Mouse (Mus musculus) hindlimb bud, embryonic 11.5 days (tissue): Measurements from ENCODE around the gene Psors1c2.

ENCODE experiments used
- DNase-seq: peaks from one replicate; pipeline ENCODE4 v3.0.0-alpha.2; 2012; ENCODE audit warnings: low read depth, low spot score; ENCODE audit errors: extremely low spot score

Psors1c2 gene

DNA sequence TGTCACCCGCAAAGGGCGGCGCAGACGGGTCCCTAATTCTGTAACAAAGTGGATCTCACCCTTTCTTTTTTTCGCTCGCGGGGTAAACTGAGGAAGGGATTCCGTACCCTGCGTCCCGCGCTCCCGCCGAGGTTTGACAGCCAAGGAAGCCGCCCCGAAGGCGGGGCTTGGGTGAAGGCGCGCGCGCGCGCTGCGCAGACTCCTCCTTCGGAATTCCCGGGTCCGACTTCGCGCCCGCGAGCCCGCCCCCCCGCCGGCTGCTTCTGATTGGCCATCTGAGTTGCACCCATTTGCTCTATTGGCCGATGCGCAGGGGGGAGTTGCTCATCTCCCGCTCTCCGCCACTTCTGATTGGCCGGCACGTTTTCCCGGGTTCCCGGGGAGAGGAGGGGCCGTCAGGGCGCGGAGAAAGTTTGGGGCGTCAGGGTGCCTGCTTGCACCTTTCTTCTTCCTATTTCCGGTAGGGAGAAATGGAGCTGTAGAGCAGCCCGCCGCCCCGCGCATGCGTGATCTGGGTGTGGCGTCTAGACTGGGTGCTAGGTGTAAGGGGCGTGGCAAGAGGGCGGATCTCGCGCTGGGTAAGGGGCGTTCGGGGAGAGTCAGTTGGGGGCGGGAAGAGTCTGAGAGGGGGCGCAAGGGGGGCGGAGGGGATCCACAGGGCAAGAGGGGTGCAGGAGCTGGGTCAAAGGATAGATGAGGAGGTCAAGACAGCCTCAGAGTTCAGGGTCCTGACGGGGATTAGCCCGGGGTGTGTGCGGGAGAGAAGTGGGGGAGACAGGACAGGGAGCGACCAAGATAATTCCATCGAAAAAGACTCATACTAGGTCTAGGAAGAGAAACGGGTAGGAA is 16.1 kb upstream of the Psors1c2 start, which contains the start of the genes Tcf19 and Cchcr1:
TSS of gene Tcf19 (minus strand) at position 173 of the 849 bp plus-strand sequence.
TSS of gene Cchcr1 (plus strand) at position 449 of the 849 bp plus-strand sequence.
- DNase-seq = peak; percentile 85

DNA sequence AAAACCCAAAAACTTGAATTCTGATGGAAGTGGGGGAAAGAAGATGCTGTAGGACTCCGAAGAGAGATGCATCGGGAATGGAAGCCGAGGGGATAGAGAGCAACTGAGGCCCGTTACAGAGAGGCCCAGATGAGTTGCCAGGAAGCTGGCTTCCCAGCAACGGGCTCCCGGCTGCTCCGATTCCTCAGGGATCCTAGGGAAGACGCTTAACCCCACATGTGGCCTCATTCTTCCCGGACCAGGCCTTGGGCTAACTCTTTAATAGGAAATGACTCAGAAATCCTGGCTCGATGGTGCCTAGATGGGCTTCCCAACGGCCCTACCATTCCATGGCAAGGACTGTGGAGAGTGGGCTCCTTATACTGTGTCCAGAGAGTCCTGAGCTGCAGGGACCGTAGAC is 15.5 kb upstream of the Psors1c2 start:
- no peak for DNase-seq

- DNase-seq = no peak
Measured at GRCm38 (mm10) chr17:35524354-35524753, 8.6 kb upstream of the Psors1c2 start.

DNA sequence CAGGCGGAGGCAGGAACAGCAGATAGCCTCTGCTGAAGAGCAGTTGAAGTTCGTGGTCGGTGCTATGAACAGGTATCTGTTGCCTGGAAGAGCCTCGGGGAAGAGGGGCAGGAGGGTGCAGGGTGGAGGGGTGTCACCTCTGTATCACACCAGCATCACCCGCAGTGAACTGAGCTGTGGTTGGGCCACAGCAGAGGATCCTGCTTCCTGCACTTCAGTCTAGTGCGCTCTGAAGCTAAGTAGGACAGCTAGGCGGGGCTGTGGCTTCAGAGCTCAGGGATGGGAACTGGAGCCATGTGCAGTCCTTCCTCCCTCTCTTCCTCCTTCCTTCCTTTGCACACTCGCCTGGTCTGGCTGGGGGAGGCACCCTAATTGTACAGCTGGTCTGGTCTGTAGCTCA is 6.4 kb upstream of the Psors1c2 start:
- DNase-seq = no peak

GRCm38 (mm10) chr17:35532360-35532759 is 641 bp upstream of the Psors1c2 start:
- DNase-seq = no peak

DNA sequence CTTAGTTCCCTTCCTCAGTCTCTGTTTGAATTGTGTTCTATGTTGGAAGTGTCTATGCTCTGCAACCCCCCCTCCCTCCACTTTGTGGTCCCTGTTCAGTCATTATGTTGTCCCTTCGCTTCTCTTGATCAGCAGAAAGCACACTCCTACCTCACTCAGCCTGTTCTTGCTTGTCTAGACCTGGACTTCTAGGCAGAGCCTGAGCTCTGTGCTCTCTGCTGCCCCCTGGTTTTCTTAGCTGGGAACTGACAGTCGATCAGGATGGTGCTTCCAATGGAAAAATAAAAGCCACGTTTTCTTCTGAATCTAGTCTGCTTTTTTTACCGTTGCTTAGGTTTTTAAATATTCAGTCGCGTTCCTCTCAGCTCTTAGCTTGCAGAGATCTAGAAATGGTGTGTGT is 1.3 kb downstream of the Psors1c2 start:
- DNase-seq = no peak

- DNase-seq = no peak
Measured at GRCm38 (mm10) chr17:35537421-35537820, 4.4 kb downstream of the Psors1c2 start.

GRCm38 (mm10) chr17:35538476-35538875 is 5.5 kb downstream of the Psors1c2 start:
- DNase-seq = no peak

DNA sequence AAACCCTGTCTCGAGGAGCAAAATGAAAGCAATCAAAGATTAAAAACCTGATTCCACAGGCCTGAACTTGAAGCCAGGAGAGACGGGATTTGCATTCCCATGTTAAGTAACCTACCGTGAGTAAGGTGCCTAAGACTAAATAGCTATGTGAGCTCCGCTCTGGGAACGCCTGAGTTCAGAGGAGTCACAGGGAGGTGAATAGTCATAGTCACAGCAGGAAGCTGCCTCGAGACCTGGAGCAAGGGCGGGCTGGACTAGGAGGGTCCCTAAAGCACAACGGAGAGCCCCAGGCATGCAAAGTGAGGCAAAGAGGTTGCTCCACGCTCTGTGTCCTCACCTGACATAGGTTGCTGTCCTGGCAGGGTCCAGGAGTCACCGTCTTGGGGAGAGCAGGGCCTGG is 6.5 kb downstream of the Psors1c2 start:
- no peak for DNase-seq

- no peak for DNase-seq
Measured at GRCm38 (mm10) chr17:35542761-35543411, 9.9 kb downstream of the Psors1c2 start.

- no peak for DNase-seq
Measured at GRCm38 (mm10) chr17:35543412-35543861, 10.4 kb downstream of the Psors1c2 start.

DNA sequence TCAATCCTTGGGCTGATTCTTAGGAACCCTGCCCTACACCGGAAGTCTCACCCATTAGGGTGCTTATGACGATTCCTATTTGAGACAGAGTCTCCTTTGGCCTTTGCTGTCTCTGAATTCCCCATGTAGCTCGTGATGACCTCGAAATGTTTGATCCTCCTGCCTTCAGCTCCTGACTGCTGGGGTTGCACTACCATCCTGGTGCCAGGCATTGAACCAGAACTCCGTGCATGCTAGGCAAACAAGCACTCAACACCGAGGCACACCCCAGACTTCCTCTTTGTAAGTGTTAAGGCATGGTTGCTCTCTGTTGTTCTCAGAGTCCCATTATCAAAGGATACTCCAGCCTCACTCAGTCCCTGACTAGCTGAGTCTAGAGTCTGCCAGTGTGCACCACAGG is 11.0 kb downstream of the Psors1c2 start:
- no peak for DNase-seq

DNA sequence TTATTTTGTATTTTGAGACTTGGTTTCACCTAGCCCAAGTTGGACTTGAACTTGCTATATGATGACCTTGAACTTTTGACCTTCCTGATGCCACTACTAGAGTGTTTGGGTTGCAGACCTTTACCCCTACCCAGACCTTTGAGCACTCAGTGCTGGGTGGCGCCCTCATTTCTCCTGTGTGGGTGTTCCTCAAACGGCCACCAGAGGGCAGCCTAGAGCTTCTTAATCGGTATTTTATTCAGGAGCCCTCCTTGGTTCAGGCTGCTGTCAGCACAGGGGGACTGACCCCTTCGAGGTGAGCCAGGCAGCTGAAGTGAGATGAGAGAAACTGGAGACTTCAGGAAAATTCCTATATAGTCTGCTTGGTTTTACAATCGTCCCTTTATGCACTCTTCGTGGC is 11.7 kb downstream of the Psors1c2 start:
- DNase-seq = no peak

GRCm38 (mm10) chr17:35547465-35547864 is 14.5 kb downstream of the Psors1c2 start:
- DNase-seq = no peak

- DNase-seq = no peak
Measured at GRCm38 (mm10) chr17:35548636-35549035, 15.6 kb downstream of the Psors1c2 start.

- DNase-seq = no peak
Measured at GRCm38 (mm10) chr17:35549437-35550142, 16.6 kb downstream of the Psors1c2 start.

GRCm38 (mm10) chr17:35550143-35550494 is 17.1 kb downstream of the Psors1c2 start:
- no peak for DNase-seq

- DNase-seq = no peak
Measured at GRCm38 (mm10) chr17:35550871-35551270, 17.9 kb downstream of the Psors1c2 start.

DNA sequence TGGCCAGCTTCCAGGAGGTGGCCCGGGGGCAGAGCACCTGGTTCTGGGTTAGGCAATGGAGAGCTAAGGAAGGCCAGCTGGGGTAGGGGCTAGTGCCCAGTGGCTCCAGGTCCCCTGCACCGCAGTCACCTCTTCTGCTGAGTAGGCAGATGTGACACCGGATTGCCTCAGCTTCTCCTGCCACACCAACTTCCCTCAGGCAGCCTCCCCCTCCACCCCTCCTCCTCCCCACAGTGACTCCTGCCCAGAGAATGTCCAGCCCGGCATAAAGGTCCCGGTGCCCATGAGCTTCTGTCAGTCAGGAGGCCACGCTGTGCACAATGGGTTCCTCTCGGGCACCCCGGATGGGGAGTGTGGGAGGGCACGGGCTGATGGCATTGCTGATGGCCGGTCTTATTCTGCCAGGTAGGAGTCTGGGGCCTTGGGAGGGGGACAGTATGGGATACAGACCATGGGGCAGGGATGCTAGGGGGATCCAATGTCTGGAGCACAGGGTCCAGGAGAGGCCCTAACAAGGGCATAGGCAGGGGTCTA is 18.9 kb downstream of the Psors1c2 start, which contains the start of gene Cdsn:
TSS of gene Cdsn (plus strand) at position 248 of the 534 bp plus-strand sequence.
- DNase-seq = no peak

DNA sequence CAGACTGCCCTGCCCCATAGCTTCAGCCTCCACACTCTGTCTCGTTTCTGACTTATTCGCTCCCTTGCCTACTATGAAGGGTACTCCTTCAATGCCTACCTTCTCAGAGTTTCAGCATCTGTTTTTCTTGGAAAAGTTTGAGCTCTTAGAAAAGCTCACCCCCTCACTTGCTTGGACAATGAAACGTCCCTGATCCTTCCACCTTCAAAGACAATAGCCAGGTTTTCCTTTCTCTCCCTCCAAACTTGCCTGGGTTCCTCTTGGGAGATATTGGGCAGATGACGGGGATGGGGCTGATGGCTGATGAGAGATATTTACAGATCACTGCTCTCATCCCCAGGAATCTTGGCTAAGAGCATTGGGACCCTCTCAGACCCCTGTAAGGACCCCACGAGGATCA is 21.3 kb downstream of the Psors1c2 start:
- DNase-seq = no peak

- DNase-seq = no peak
Measured at GRCm38 (mm10) chr17:35554761-35555397, 21.9 kb downstream of the Psors1c2 start.
